Mouse (Mus musculus): Measurements from ENCODE around the gene Ebf1. TPM values are rescaled to one million over a fixed set of nuclear protein-coding genes. Genes with fewer than 3 reads are reported as not detected.
"Not testable (repeated sequence)": the region's sequence is repeated elsewhere in the genome, so short reads cannot be mapped to it uniquely, and the experiment has no call there.

Ebf1 gene
- 13.3 and 15.9 TPM in 2 replicates for polyA plus RNA-seq (2014; fragmentation: Nextera tagmentation; extraction: Ambion mirVana)

DNA sequence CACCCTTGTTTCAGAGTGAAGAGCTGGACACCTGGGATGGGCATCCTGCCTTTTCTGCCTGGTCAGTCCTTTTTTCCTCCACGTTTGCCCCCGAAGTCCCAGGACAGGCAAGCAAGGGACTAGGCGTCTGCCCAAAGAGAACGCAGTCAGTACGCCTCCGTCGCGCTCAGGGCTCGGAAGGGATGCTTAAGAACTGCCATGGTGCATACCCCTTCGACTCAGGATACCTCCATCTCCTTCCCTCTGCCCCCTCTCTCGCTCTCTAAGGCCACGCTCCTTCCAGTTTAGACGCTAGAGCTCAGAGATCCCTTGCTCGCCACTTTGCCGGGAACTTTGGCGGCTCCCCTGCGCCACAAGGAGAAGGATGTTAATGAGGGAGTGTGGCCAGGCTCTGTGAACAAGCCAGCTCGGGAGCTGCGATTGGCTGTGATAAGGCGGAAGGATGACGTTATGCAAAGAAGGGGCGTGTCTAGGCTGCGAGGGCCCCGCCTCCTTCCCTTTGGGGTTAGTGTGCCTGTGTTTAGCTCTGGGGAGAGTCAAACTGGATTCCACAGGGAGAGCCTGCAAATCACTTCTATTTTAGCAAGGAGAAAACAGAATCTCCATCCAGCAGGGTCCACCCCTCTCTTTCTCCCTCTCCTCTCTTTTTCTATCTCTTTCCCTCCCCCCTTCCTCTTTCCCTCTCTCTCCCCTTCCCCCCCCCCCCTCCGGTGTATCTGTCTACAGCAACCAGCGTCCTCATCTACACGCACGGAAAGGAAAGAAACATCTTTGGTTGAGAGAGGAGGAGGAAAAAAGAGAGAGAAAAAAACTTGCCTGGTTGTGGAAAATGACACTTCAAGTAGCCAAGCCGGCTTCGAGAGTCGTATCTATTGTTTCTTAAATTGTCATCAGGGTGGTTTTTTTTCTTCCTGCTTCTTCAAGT is at the start of gene Ebf1:
Ebf1 (plus strand) TSS at position 530 of the 925 bp plus-strand sequence.
- peak within 1 kb of the TSS; percentile 39; the same call in 1 of the 2 replicates for H3K27ac ChIP-seq (ENCODE audit: low read length)
- H3K4me3 ChIP-seq (ENCODE audit: low read depth, low read length), result peak within 1 kb of the TSS; percentile 50
- peak within 1 kb of the TSS; percentile 50 for H3K4me2 ChIP-seq (replicated peaks; ENCODE audit: low read depth, low read length)
- H3K4me1 ChIP-seq (ENCODE audit: control insufficient read depth, insufficient read depth, low read length), result 0 out of 2 replicates have a peak, but pooled peaks cover 7% of the 10 kb centered on the region
- under 1% methylated on average over 30 of the region's 31 CpGs for WGBS
- ATAC-seq (ENCODE audit: insufficient number of reproducible peaks, insufficient read depth, low FRiP score, low read depth), result peak; percentile 94
- peaks cover 56% of the 10 kb centered on the region for H3K27me3 ChIP-seq (ENCODE audit: control insufficient read depth, insufficient read depth, low read length)
- H3K36me3 ChIP-seq (ENCODE audit: control insufficient read depth, insufficient read depth, low read length), result no peaks in the 10 kb centered on the region
- H3K9me3 ChIP-seq (ENCODE audit: control insufficient read depth, low read depth, low read length), result no peaks in the 10 kb centered on the region
- peak within 1 kb of the TSS; percentile 48 for H3K9ac ChIP-seq (replicated peaks; ENCODE audit: low read depth, low read length)

DNA sequence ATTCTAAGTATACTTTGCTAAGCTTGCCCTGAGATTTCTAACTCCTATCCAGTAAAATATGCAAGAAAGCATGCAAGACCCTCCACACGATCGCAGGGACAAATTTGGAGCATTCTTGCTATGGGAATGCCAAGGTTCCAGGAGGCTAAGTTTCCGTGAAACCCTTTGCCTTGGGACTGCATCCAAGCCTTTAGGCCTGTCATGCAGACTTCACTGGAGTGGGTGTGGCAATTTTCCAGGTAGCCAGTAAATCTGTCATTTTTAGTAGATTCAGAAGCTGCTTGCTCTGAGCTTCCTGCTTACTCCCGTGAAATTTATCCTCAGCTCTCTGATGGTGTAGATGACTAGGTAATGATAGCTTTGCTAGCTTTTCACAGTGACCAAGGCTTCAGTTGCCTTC is 46.8 kb upstream of the Ebf1 start:
- H3K9ac ChIP-seq (replicated peaks; ENCODE audit: low read depth, low read length); H3K27me3 ChIP-seq (ENCODE audit: control insufficient read depth, insufficient read depth, low read length); H3K4me3 ChIP-seq (ENCODE audit: low read depth, low read length); H3K9me3 ChIP-seq (ENCODE audit: control insufficient read depth, low read depth, low read length); H3K4me2 ChIP-seq (replicated peaks; ENCODE audit: low read depth, low read length); H3K4me1 ChIP-seq (ENCODE audit: control insufficient read depth, insufficient read depth, low read length); H3K27ac ChIP-seq (ENCODE audit: low read length); ATAC-seq (ENCODE audit: insufficient number of reproducible peaks, insufficient read depth, low FRiP score, low read depth); H3K36me3 ChIP-seq (ENCODE audit: control insufficient read depth, insufficient read depth, low read length): not testable (repeated sequence)
- 91% methylated on average over 4 of the region's 4 CpGs for WGBS

DNA sequence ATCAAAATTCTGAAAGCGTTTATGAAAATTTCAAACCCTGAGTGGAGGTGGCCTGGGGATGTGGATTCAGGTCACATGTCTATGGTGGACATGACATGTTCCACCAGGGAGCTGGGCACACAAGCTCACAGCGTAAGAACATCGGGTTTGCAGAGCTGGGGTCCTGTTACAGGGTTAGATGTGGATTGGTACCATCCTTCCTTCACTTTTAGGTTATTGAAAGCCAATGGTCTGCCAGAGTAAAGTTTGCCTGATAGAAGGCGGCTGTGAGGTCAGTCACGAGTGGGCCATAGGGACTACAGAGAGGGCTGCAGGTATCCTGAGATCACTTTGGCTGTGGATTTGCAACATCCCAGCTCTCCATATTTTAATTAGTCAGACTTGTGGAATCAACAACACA is 44.3 kb upstream of the Ebf1 start:
- ATAC-seq (ENCODE audit: insufficient number of reproducible peaks, insufficient read depth, low FRiP score, low read depth), result no peak
- H3K9me3 ChIP-seq (ENCODE audit: control insufficient read depth, low read depth, low read length), result peaks cover 4% of the 10 kb centered on the region; the same call in 1 of the 2 replicates
- no peaks in the 10 kb centered on the region for H3K27me3 ChIP-seq (ENCODE audit: control insufficient read depth, insufficient read depth, low read length)
- H3K9ac ChIP-seq (replicated peaks; ENCODE audit: low read depth, low read length), result no peak overlapping the region
- 94% methylated on average over 5 of the region's 5 CpGs for WGBS
- no peaks in the 10 kb centered on the region for H3K36me3 ChIP-seq (ENCODE audit: control insufficient read depth, insufficient read depth, low read length)
- H3K27ac ChIP-seq (ENCODE audit: low read length), result no peak overlapping the region
- H3K4me2 ChIP-seq (replicated peaks; ENCODE audit: low read depth, low read length), result no peak overlapping the region
- no peak overlapping the region for H3K4me3 ChIP-seq (ENCODE audit: low read depth, low read length)
- H3K4me1 ChIP-seq (ENCODE audit: control insufficient read depth, insufficient read depth, low read length), result no peaks in the 10 kb centered on the region

DNA sequence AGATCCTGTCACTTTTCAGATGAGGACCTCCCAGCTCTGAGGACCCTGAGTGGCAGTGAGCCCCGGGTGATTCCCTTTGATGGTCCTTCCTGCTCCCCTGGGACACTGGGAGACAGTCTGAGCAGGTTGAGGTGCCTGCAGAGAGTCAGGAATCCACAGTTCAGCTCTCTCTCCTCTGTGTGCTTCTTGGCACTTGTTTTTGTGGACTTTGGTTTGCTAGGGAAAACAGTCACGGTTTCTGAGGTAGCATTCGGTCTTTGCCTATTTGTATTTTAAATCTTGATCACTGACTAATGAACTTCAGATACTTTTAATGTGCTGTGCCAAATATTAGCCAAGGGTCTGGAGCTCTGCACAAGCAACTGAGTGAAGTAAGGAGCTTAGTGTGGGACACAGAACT is 43.7 kb upstream of the Ebf1 start:
- peaks cover 4% of the 10 kb centered on the region; the same call in 1 of the 2 replicates for H3K9me3 ChIP-seq (ENCODE audit: control insufficient read depth, low read depth, low read length)
- 74% methylated on average over 3 of the region's 3 CpGs for WGBS
- no peaks in the 10 kb centered on the region for H3K4me1 ChIP-seq (ENCODE audit: control insufficient read depth, insufficient read depth, low read length)
- ATAC-seq (ENCODE audit: insufficient number of reproducible peaks, insufficient read depth, low FRiP score, low read depth), result no peak
- no peak overlapping the region for H3K9ac ChIP-seq (replicated peaks; ENCODE audit: low read depth, low read length)
- no peaks in the 10 kb centered on the region for H3K27me3 ChIP-seq (ENCODE audit: control insufficient read depth, insufficient read depth, low read length)
- no peak overlapping the region for H3K4me2 ChIP-seq (replicated peaks; ENCODE audit: low read depth, low read length)
- no peak overlapping the region for H3K4me3 ChIP-seq (ENCODE audit: low read depth, low read length)
- no peaks in the 10 kb centered on the region for H3K36me3 ChIP-seq (ENCODE audit: control insufficient read depth, insufficient read depth, low read length)
- H3K27ac ChIP-seq (ENCODE audit: low read length), result no peak overlapping the region

DNA sequence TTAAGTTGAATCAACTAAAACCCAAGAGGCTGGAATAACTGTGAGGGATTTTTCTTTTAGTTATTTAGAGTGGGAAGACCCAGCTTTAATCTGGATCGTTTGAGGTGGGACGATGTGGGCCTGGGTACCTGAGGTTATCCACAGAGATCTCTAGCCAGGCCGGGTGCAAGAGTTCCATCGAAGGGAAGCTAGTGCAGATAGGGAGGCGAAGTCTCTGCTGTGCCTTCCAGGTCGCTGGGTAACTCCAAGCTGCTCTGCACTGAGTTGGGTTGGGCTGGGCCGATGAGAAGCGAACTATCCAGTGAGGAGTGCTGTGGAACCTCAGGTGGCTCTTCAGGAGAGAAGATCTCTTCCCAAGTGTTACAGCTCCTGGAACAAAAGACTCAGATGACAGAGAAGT is 42.7 kb upstream of the Ebf1 start:
- Histone ChIP-seq H3K36me3 (ENCODE audit: control insufficient read depth, insufficient read depth, low read length) (no peaks in the 10 kb centered on the region), H3K9me3 (ENCODE audit: control insufficient read depth, low read depth, low read length) (peaks cover 2% of the 10 kb centered on the region; the same call in 1 of the 2 replicates), H3K9ac (replicated peaks; ENCODE audit: low read depth, low read length) (no peak overlapping the region), H3K27me3 (ENCODE audit: control insufficient read depth, insufficient read depth, low read length) (no peaks in the 10 kb centered on the region), H3K4me2 (replicated peaks; ENCODE audit: low read depth, low read length) (no peak overlapping the region), H3K27ac (ENCODE audit: low read length) (no peak overlapping the region), H3K4me1 (ENCODE audit: control insufficient read depth, insufficient read depth, low read length) (no peaks in the 10 kb centered on the region), H3K4me3 (ENCODE audit: low read depth, low read length) (no peak overlapping the region)
- ATAC-seq (ENCODE audit: insufficient number of reproducible peaks, insufficient read depth, low FRiP score, low read depth), result no peak
- WGBS, result 91% methylated on average over 8 of the region's 8 CpGs

DNA sequence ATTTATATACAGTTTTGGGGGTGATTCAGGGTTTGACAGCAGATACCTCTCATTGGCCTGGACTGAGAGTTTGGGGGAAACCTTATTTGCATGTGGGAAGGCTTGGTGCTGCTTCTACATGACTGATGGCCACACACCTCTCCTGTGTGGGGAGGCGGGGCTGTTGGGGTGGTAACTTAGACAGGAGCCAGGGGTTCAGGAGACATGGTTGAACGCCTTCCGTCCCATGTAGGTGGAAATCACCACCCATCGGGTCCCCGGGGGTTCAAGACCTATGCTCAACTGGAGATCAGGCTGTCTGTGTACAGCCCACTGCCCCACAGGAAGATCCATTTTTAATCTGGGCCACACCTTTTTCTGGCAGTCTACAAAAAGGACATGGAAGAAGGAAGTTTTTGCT is 42.3 kb upstream of the Ebf1 start:
- Histone ChIP-seq H3K27me3 (ENCODE audit: control insufficient read depth, insufficient read depth, low read length) (no peaks in the 10 kb centered on the region), H3K9ac (replicated peaks; ENCODE audit: low read depth, low read length) (no peak overlapping the region), H3K36me3 (ENCODE audit: control insufficient read depth, insufficient read depth, low read length) (no peaks in the 10 kb centered on the region), H3K9me3 (ENCODE audit: control insufficient read depth, low read depth, low read length) (no peaks in the 10 kb centered on the region), H3K4me3 (ENCODE audit: low read depth, low read length) (no peak overlapping the region), H3K27ac (ENCODE audit: low read length) (no peak overlapping the region), H3K4me2 (replicated peaks; ENCODE audit: low read depth, low read length) (no peak overlapping the region), H3K4me1 (ENCODE audit: control insufficient read depth, insufficient read depth, low read length) (no peaks in the 10 kb centered on the region)
- ATAC-seq (ENCODE audit: insufficient number of reproducible peaks, insufficient read depth, low FRiP score, low read depth), result no peak
- 91% methylated on average over 5 of the region's 5 CpGs for WGBS

DNA sequence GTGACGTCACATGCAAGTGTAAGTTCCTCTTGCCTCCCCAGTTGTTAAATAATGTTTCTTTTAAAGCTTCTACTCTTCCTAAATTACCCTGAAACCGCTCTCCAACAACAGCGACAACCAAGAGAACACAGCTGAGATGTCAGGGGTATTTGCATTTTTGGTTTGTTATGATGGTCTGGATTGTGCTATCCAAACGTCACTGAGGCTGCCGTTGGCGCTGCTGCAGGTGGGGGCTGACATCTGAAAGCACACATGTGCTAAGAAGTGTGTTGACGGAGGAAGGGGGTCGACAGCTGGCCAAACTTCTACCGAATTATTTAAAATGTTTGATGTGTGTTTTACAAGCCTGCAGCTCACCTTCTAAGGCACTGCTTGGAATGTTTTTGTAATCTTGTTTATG is 39.2 kb upstream of the Ebf1 start:
- WGBS, result 60% methylated on average over 9 of the region's 9 CpGs
- no peak overlapping the region for H3K27ac ChIP-seq (ENCODE audit: low read length)
- no peak overlapping the region for H3K9ac ChIP-seq (replicated peaks; ENCODE audit: low read depth, low read length)
- no peaks in the 10 kb centered on the region for H3K9me3 ChIP-seq (ENCODE audit: control insufficient read depth, low read depth, low read length)
- ATAC-seq (ENCODE audit: insufficient number of reproducible peaks, insufficient read depth, low FRiP score, low read depth), result no peak
- no peaks in the 10 kb centered on the region for H3K36me3 ChIP-seq (ENCODE audit: control insufficient read depth, insufficient read depth, low read length)
- no peaks in the 10 kb centered on the region for H3K27me3 ChIP-seq (ENCODE audit: control insufficient read depth, insufficient read depth, low read length)
- no peak overlapping the region for H3K4me2 ChIP-seq (replicated peaks; ENCODE audit: low read depth, low read length)
- H3K4me3 ChIP-seq (ENCODE audit: low read depth, low read length), result no peak overlapping the region
- no peaks in the 10 kb centered on the region for H3K4me1 ChIP-seq (ENCODE audit: control insufficient read depth, insufficient read depth, low read length)

DNA sequence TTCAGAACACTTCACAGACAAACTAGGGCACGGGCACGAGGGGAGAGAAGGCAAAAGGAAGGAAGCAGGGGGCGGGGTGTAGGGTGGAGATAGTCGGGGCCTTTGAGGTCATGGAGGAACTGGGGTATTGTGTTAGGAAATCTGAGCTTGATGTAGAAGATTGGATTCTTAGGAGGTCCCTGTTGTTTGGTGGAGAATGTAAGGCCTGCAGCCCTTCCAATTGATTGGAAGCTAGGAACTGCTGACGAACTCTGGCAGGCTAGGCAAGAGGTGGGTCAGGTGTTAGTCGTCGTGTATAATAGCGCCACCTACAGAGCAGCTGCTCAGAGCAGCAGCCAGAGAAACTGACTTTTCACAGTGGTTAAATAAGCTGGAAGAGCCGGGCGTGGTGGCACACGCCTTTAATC is 35.8 kb upstream of the Ebf1 start:
- H3K4me1 ChIP-seq (ENCODE audit: control insufficient read depth, insufficient read depth, low read length), result no peaks in the 10 kb centered on the region
- no peak for ATAC-seq (ENCODE audit: insufficient number of reproducible peaks, insufficient read depth, low FRiP score, low read depth)
- H3K27ac ChIP-seq (ENCODE audit: low read length), result no peak overlapping the region
- H3K4me3 ChIP-seq (ENCODE audit: low read depth, low read length), result no peak overlapping the region
- H3K4me2 ChIP-seq (replicated peaks; ENCODE audit: low read depth, low read length), result no peak overlapping the region
- no peak overlapping the region for H3K9ac ChIP-seq (replicated peaks; ENCODE audit: low read depth, low read length)
- 22% methylated on average over 11 of the region's 11 CpGs for WGBS
- H3K27me3 ChIP-seq (ENCODE audit: control insufficient read depth, insufficient read depth, low read length), result no peaks in the 10 kb centered on the region
- H3K9me3 ChIP-seq (ENCODE audit: control insufficient read depth, low read depth, low read length), result no peaks in the 10 kb centered on the region
- H3K36me3 ChIP-seq (ENCODE audit: control insufficient read depth, insufficient read depth, low read length), result no peaks in the 10 kb centered on the region
